Mouse (Mus musculus) ES-E14 (cell line): ENCODE measurements at regions not wholly inside any gene's neighbourhood (a gene's known extent, or its start where the extent isn't known, plus 50 kb on each side); places are given as distances from the start of the nearest gene placed in this dataset.

Experiments
- DNase-seq: peaks from one replicate; pipeline ENCODE4 v3.0.0-alpha.2; 2013; ENCODE audit warnings: low read depth, low spot score
- H3K27ac ChIP-seq: 2 replicates; pipeline ENCODE4 v1.5.1; 2012; ENCODE audit warnings: low read depth, mild to moderate bottlenecking, low read length, moderate library complexity, mixed read lengths; ENCODE audit not compliant: poor library complexity, insufficient read depth, severe bottlenecking
- H3K36me3 ChIP-seq: 2 replicates; pipeline ENCODE4 v1.6.1; 2012; ENCODE audit warnings: mild to moderate bottlenecking, low read length, moderate library complexity, mixed read lengths; ENCODE audit not compliant: control insufficient read depth, poor library complexity, insufficient read depth, severe bottlenecking
- H3K4me1 ChIP-seq, 2 experiments: fragments of 150-350 bp in 1 of 2; sonication (generic) in 1 of 2; 2 replicates each; pipeline ENCODE4 v1.6.1; 2012; ENCODE audit warnings: low read length in 2 of 2, mild to moderate bottlenecking in 1 of 2, mixed read lengths in 1 of 2; ENCODE audit not compliant: control insufficient read depth in 2 of 2, insufficient read depth in 2 of 2, poor library complexity in 1 of 2
- H3K4me3 ChIP-seq, 2 experiments: fragments of 150-350 bp in 1 of 2; sonication (generic) in 1 of 2; 2 replicates each; pipeline ENCODE4 v1.5.1; 2012; ENCODE audit warnings: low read length in 2 of 2, low read depth in 1 of 2, mild to moderate bottlenecking in 1 of 2, mixed read lengths in 1 of 2; ENCODE audit not compliant: insufficient read depth in 1 of 2, poor library complexity in 1 of 2, severe bottlenecking in 1 of 2
- H3K9ac ChIP-seq: 2 replicates; pipeline ENCODE4 v1.6.1; 2012; ENCODE audit warnings: low read depth, mild to moderate bottlenecking, low read length, mixed read lengths; ENCODE audit not compliant: poor library complexity, insufficient read depth, severe bottlenecking
- H3K9me3 ChIP-seq: fragments of 150-350 bp; sonication (generic); 2 replicates; pipeline ENCODE4 v1.6.1; 2012; ENCODE audit warnings: low read depth, mild to moderate bottlenecking, low read length; ENCODE audit not compliant: control insufficient read depth, insufficient read depth
- CHD2 ChIP-seq: IDR thresholded peaks from 2 replicates; pipeline ENCODE4 v1.6.1; 2014; ENCODE audit warnings: mild to moderate bottlenecking, low read depth, low read length, inconsistent platforms
- HCFC1 ChIP-seq: IDR thresholded peaks from 2 replicates; pipeline ENCODE4 v1.6.1; 2012; ENCODE audit warnings: low read length, inconsistent platforms, borderline replicate concordance; ENCODE audit not compliant: insufficient read depth
- MAFK ChIP-seq: IDR thresholded peaks from 2 replicates; pipeline ENCODE4 v1.6.1; 2014; ENCODE audit warnings: mild to moderate bottlenecking, low read depth, low read length, inconsistent platforms; ENCODE audit not compliant: insufficient read depth
- ZC3H11A ChIP-seq: IDR thresholded peaks from 2 replicates; pipeline ENCODE4 v1.6.1; 2012; ENCODE audit warnings: low read depth, mild to moderate bottlenecking, inconsistent platforms, low read length, borderline replicate concordance
- ZNF384 ChIP-seq: IDR thresholded peaks from 2 replicates; pipeline ENCODE4 v1.6.1; 2012; ENCODE audit warnings: low read depth, low read length, inconsistent platforms
- in situ Hi-C, 2 experiments: fragments of 600-800 bp; cut with MboI; formaldehyde crosslinking; loops; one replicate each; pipeline ENCODE4 v1.15.1; 2025; ENCODE audit warnings: low sequenced_read_pairs in 2 of 2, inconsistent platforms in 1 of 2; ENCODE audit not compliant: unreplicated experiment in 2 of 2

GRCm38 (mm10) chr14:94129421-94129820, 238.9 kb upstream of the Pcdh9 start:
- Histone ChIP-seq H3K27ac (no peak overlapping the region), H3K9ac (no peak overlapping the region), H3K9me3 (no peaks in the 10 kb centered on the region), H3K36me3 (no peaks in the 10 kb centered on the region), H3K4me1 (no peaks in the 10 kb centered on the region), H3K4me3 (no peak overlapping the region)
- in situ Hi-C loops = no loop called here
- TF ChIP-seq HCFC1 (no peak), MAFK (no peak), CHD2 (no peak), ZC3H11A (no peak), ZNF384 (no peak)
- no peak for DNase-seq

GRCm38 (mm10) chr14:94123575-94123974, 233.1 kb upstream of the Pcdh9 start:
- in situ Hi-C loops = no loop called here

DNA sequence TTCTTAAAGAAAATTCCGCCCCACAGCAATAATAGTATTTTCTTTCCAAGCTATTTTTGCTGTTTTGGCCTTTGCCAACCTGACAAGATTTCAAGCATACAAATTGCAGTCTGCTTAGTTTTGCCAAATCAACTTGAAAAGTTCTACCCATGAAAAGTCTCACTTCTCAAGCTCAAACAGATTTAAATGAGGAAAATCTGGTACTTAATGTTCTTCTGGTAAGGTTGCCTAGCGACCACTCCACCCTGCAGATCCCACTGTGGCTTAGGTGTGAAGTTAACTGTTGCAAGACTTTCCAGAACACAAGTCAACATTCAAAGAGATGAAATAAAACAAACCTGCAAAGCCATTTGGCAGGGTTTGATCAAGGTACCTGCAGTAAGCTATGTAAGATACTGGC, 208.4 kb upstream of the Pcdh9 start:
- no peak for TF ChIP-seq CHD2
- no peak for TF ChIP-seq ZNF384
- TF ChIP-seq ZC3H11A = no peak
- no peak for TF ChIP-seq HCFC1
- TF ChIP-seq MAFK = no peak
- in situ Hi-C loops = no loop called here
- Histone ChIP-seq H3K9me3 (no peaks in the 10 kb centered on the region), H3K36me3 (no peaks in the 10 kb centered on the region), H3K9ac (no peak overlapping the region), H3K4me1 (no peaks in the 10 kb centered on the region), H3K4me3 (no peak overlapping the region), H3K27ac (no peak overlapping the region)
- no peak for DNase-seq

More at GRCm38 (mm10) chr14:94123575-94123974, 233.1 kb upstream of the Pcdh9 start:
- H3K9me3 ChIP-seq = no peaks in the 10 kb centered on the region
- H3K27ac ChIP-seq = no peak overlapping the region
- no peaks in the 10 kb centered on the region for H3K36me3 ChIP-seq
- H3K9ac ChIP-seq = no peak overlapping the region
- TF ChIP-seq HCFC1 = no peak
- TF ChIP-seq CHD2 = no peak
- TF ChIP-seq ZC3H11A = no peak
- TF ChIP-seq MAFK = no peak
- no peak for TF ChIP-seq ZNF384
- H3K4me1 ChIP-seq = no peaks in the 10 kb centered on the region
- DNase-seq = no peak
- H3K4me3 ChIP-seq = no peak overlapping the region

GRCm38 (mm10) chr14:94093989-94094388, 203.5 kb upstream of the Pcdh9 start:
- Histone ChIP-seq H3K36me3 (no peaks in the 10 kb centered on the region), H3K4me3 (no peak overlapping the region), H3K27ac (no peak overlapping the region), H3K9me3 (no peaks in the 10 kb centered on the region), H3K4me1 (no peaks in the 10 kb centered on the region), H3K9ac (no peak overlapping the region)
- TF ChIP-seq ZNF384 (peak; percentile 53), MAFK (no peak)
- in situ Hi-C loops = no loop called here
- DNase-seq = no peak
